Mouse (Mus musculus) megakaryocyte, embryonic 14.5 days (primary cell): ENCODE measurements around the gene Hoxa7.

ENCODE experiments used
- FLI1 ChIP-seq: IDR thresholded peaks from 2 replicates; pipeline ENCODE4 v1.6.1; 2012; ENCODE audit warnings: low read length, inconsistent platforms, mixed read lengths
- GATA1 ChIP-seq: IDR thresholded peaks from 3 replicates; pipeline ENCODE4 v1.6.1; 2012; ENCODE audit warnings: mixed read lengths, low read length, inconsistent platforms, borderline replicate concordance

- no peak for TF ChIP-seq GATA1
- no peak for TF ChIP-seq FLI1
Measured at GRCm38 (mm10) chr6:52245757-52246142, 24.1 kb upstream of the Hoxa7 start, which contains the start of gene Hoxa11.
